Mouse (Mus musculus): ENCODE measurements around the gene F8a. TPM values are rescaled to one million over a fixed set of nuclear protein-coding genes. Genes with fewer than 3 reads are reported as not detected.
"Not testable (repeated sequence)": the region's sequence is repeated elsewhere in the genome, so short reads cannot be mapped to it uniquely, and the experiment has no call there.

Gene F8a
- 9.7 and 10.9 TPM in 2 replicates for polyA plus RNA-seq (2014; fragmentation: Nextera tagmentation; extraction: Ambion mirVana)

GRCm38 (mm10) chrX:73227914-73228605 is at the start of gene F8a:
TSS of gene F8a (plus strand) at chrX:73228291.
- H3K4me1 ChIP-seq (ENCODE audit: insufficient read depth), result no peaks in the 10 kb centered on the region
- H3K9me3 ChIP-seq (ENCODE audit: low read depth, low read length), result no peaks in the 10 kb centered on the region
- peak within 1 kb of the TSS; percentile 88 for H3K27ac ChIP-seq (ENCODE audit: low read depth)
- H3K36me3 ChIP-seq (ENCODE audit: insufficient read depth), result no peaks in the 10 kb centered on the region
- no peak for TF ChIP-seq CTCF (IDR thresholded peaks at IDR 0.05; ENCODE audit: low read depth)
- 13% methylated on average over 22 of the region's 39 CpGs for WGBS
- H3K9ac ChIP-seq, result peak within 1 kb of the TSS; percentile 58
- ATAC-seq (ENCODE audit: insufficient read depth), result peak; percentile 97
- no peaks in the 10 kb centered on the region for H3K27me3 ChIP-seq (ENCODE audit: insufficient read depth, low read length)
- H3K4me2 ChIP-seq, result peak within 1 kb of the TSS; percentile 71
- DNase-seq, result peak; percentile 84
- H3K4me3 ChIP-seq (ENCODE audit: low read depth, low read length), result peak within 1 kb of the TSS; percentile 53

- H3K27me3 ChIP-seq (ENCODE audit: insufficient read depth, low read length); H3K4me3 ChIP-seq (ENCODE audit: low read depth, low read length); H3K9ac ChIP-seq; H3K4me2 ChIP-seq; H3K9me3 ChIP-seq (ENCODE audit: low read depth, low read length); H3K27ac ChIP-seq (ENCODE audit: low read depth); H3K4me1 ChIP-seq (ENCODE audit: insufficient read depth); H3K36me3 ChIP-seq (ENCODE audit: insufficient read depth): not testable (repeated sequence)
- peak; percentile 1 for DNase-seq
- 67% methylated on average over 12 of the region's 12 CpGs for WGBS
- peak; percentile 54; the same call in 1 of the 2 replicates for ATAC-seq (ENCODE audit: insufficient read depth)
Measured at GRCm38 (mm10) chrX:73191934-73192333, 36.2 kb upstream of the F8a start, which contains the start of gene Xlr3b. TSS of gene Xlr3b (plus strand) at chrX:73192207.

GRCm38 (mm10) chrX:73213819-73214564 is 14.1 kb upstream of the F8a start, which contains the start of gene Xlr4b:
TSS of gene Xlr4b (plus strand) at chrX:73214333.
- not testable (repeated sequence) for H3K36me3 ChIP-seq (ENCODE audit: insufficient read depth); H3K4me1 ChIP-seq (ENCODE audit: insufficient read depth); H3K4me2 ChIP-seq; ATAC-seq (ENCODE audit: insufficient read depth); H3K27ac ChIP-seq (ENCODE audit: low read depth); H3K27me3 ChIP-seq (ENCODE audit: insufficient read depth, low read length); H3K4me3 ChIP-seq (ENCODE audit: low read depth, low read length); DNase-seq; H3K9me3 ChIP-seq (ENCODE audit: low read depth, low read length); H3K9ac ChIP-seq
- WGBS, result 78% methylated on average over 11 of the region's 19 CpGs

GRCm38 (mm10) chrX:73225365-73225764 is 2.7 kb upstream of the F8a start:
- Histone ChIP-seq H3K27ac (ENCODE audit: low read depth) (no peak overlapping the region), H3K4me3 (ENCODE audit: low read depth, low read length) (no peak overlapping the region), H3K4me2 (no peak overlapping the region), H3K4me1 (ENCODE audit: insufficient read depth) (no peaks in the 10 kb centered on the region), H3K9me3 (ENCODE audit: low read depth, low read length) (no peaks in the 10 kb centered on the region), H3K36me3 (ENCODE audit: insufficient read depth) (no peaks in the 10 kb centered on the region), H3K9ac (no peak overlapping the region), H3K27me3 (ENCODE audit: insufficient read depth, low read length) (no peaks in the 10 kb centered on the region)
- no peak for ATAC-seq (ENCODE audit: insufficient read depth)
- TF ChIP-seq CTCF (IDR thresholded peaks at IDR 0.05; ENCODE audit: low read depth), result no peak
- WGBS, result 58% methylated on average over 1 of the region's 1 CpGs
- DNase-seq, result no peak

GRCm38 (mm10) chrX:73228606-73229214 is 619 bp downstream of the F8a start:
- H3K27me3 ChIP-seq (ENCODE audit: insufficient read depth, low read length), result no peaks in the 10 kb centered on the region
- H3K4me2 ChIP-seq, result peak overlapping the region; percentile 71
- H3K27ac ChIP-seq (ENCODE audit: low read depth), result peak overlapping the region; percentile 88
- H3K9me3 ChIP-seq (ENCODE audit: low read depth, low read length), result no peaks in the 10 kb centered on the region
- peak overlapping the region; percentile 58 for H3K9ac ChIP-seq
- peak overlapping the region; percentile 53 for H3K4me3 ChIP-seq (ENCODE audit: low read depth, low read length)
- 10% methylated on average over 30 of the region's 51 CpGs for WGBS
- H3K4me1 ChIP-seq (ENCODE audit: insufficient read depth), result no peaks in the 10 kb centered on the region
- no peak for TF ChIP-seq CTCF (IDR thresholded peaks at IDR 0.05; ENCODE audit: low read depth)
- peak; percentile 64 for ATAC-seq (ENCODE audit: insufficient read depth)
- peak; percentile 43 for DNase-seq
- H3K36me3 ChIP-seq (ENCODE audit: insufficient read depth), result no peaks in the 10 kb centered on the region

- no peaks in the 10 kb centered on the region for H3K4me1 ChIP-seq (ENCODE audit: insufficient read depth)
- H3K4me2 ChIP-seq, result peak overlapping the region; percentile 71
- no peaks in the 10 kb centered on the region for H3K36me3 ChIP-seq (ENCODE audit: insufficient read depth)
- no peak for TF ChIP-seq CTCF (IDR thresholded peaks at IDR 0.05; ENCODE audit: low read depth)
- ATAC-seq (ENCODE audit: insufficient read depth), result no peak
- WGBS, result 30% methylated on average over 3 of the region's 3 CpGs
- no peaks in the 10 kb centered on the region for H3K27me3 ChIP-seq (ENCODE audit: insufficient read depth, low read length)
- peak overlapping the region; percentile 58; the same call in 1 of the 2 replicates for H3K9ac ChIP-seq
- H3K4me3 ChIP-seq (ENCODE audit: low read depth, low read length), result peak overlapping the region; percentile 53
- no peaks in the 10 kb centered on the region for H3K9me3 ChIP-seq (ENCODE audit: low read depth, low read length)
- H3K27ac ChIP-seq (ENCODE audit: low read depth), result no peak overlapping the region
- DNase-seq, result no peak
Measured at GRCm38 (mm10) chrX:73229288-73229687, 1.2 kb downstream of the F8a start.

- not testable (repeated sequence) for H3K27ac ChIP-seq (ENCODE audit: low read depth); H3K9ac ChIP-seq; H3K9me3 ChIP-seq (ENCODE audit: low read depth, low read length); H3K4me2 ChIP-seq; H3K4me3 ChIP-seq (ENCODE audit: low read depth, low read length); ATAC-seq (ENCODE audit: insufficient read depth); DNase-seq; H3K4me1 ChIP-seq (ENCODE audit: insufficient read depth); H3K27me3 ChIP-seq (ENCODE audit: insufficient read depth, low read length); H3K36me3 ChIP-seq (ENCODE audit: insufficient read depth)
- WGBS, result 74% methylated on average over 12 of the region's 14 CpGs
Measured at GRCm38 (mm10) chrX:73242821-73243325, 14.8 kb downstream of the F8a start, which contains the start of gene Xlr4c. TSS of gene Xlr4c (minus strand) at chrX:73243130.

- ATAC-seq (ENCODE audit: insufficient read depth); H3K27me3 ChIP-seq (ENCODE audit: insufficient read depth, low read length); H3K4me3 ChIP-seq (ENCODE audit: low read depth, low read length); H3K9me3 ChIP-seq (ENCODE audit: low read depth, low read length); DNase-seq; H3K4me1 ChIP-seq (ENCODE audit: insufficient read depth); H3K9ac ChIP-seq; H3K4me2 ChIP-seq; H3K36me3 ChIP-seq (ENCODE audit: insufficient read depth); H3K27ac ChIP-seq (ENCODE audit: low read depth): not testable (repeated sequence)
- 94% methylated on average over 1 of the region's 2 CpGs for WGBS
Measured at GRCm38 (mm10) chrX:73262428-73262827, 34.3 kb downstream of the F8a start.

- not testable (repeated sequence) for H3K9me3 ChIP-seq (ENCODE audit: low read depth, low read length); H3K9ac ChIP-seq; DNase-seq; H3K36me3 ChIP-seq (ENCODE audit: insufficient read depth); H3K4me3 ChIP-seq (ENCODE audit: low read depth, low read length); ATAC-seq (ENCODE audit: insufficient read depth); H3K4me2 ChIP-seq; H3K27me3 ChIP-seq (ENCODE audit: insufficient read depth, low read length); H3K4me1 ChIP-seq (ENCODE audit: insufficient read depth); H3K27ac ChIP-seq (ENCODE audit: low read depth)
- WGBS, result 92% methylated on average over 12 of the region's 14 CpGs
Measured at GRCm38 (mm10) chrX:73265270-73265669, 37.2 kb downstream of the F8a start, which contains the start of gene Xlr3c. TSS of gene Xlr3c (minus strand) at chrX:73265390.

All from lung, embryonic 14.5 days (tissue).